Mouse (Mus musculus) thymus, adult 18-20 months (tissue): ENCODE measurements at regions not wholly inside any gene's neighbourhood (a gene's known extent, or its start where the extent isn't known, plus 50 kb on each side); places are given as distances from the start of the nearest gene placed in this dataset.

Source experiments
- DNase-seq, 2 experiments: peaks; one replicate each; pipeline ENCODE4 v3.0.0; 2022; ENCODE audit warnings: mixed read lengths in 2 of 2

GRCm38 (mm10) chr13:97439216-97439979, 198.5 kb downstream of the Enc1 start:
- DNase-seq, result no peak

GRCm38 (mm10) chr13:97438692-97439091, 197.8 kb downstream of the Enc1 start:
- no peak for DNase-seq

DNA sequence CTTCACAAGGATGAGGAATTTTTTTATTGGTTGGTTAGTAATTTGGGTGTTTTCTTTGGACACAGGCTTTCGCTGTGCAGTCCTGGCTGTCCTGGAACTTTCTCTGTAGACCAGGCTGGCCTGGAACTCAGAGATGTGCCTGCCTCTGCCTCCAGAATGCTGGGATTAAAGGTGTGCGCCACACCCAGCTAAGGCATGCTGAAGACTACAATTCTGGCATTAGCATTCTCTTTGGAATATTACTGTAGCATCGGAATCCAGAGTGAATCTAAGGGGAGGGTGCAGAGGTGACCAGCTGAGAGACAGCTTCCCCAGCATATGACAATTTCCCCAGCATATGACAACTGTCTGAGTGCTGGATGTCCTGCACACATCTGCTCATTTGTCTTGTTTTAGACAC, 197.4 kb downstream of the Enc1 start:
- no peak for DNase-seq

- no peak for DNase-seq
Observed at GRCm38 (mm10) chr13:97436719-97437350, 195.9 kb downstream of the Enc1 start.

DNA sequence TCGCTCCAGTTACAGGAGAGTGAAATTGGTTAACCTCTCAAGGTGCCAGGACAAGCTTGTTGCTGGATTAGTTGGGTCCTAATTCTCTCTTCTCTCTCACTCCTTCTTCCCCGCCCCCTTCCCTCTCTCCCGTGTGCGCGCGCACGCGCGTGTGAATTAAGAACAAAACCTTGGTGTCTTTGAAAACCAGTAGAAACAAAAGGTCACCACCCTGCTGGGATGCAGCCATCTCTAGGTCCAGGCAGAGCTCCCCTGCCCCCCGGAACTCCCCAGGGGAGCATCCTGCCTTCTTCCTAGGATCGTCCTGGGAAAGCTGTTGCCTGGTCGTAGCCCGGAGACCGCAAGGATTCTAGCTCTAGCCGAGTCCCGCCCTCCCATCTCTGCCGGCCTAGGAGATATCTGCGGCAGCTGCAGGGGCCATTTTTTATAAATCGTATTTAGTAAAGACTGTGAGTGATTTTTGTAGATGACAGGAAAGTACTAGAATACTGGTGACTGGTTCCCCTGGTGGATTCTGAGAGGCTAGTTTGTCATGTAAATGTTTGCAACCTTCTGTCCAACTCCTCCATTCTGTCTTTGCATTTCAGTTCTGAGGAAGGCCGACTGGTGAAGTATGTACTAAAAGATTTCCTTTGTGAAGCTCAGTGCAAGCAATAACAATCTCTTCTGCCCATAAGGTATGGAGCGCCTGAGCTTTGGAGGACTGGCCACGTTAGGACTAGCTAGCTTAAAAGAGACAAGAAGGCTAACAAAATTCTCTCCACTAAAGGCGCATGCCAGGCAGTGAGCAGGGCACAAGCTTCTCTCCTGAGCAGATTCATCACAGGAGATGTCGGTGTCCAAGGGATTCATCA, 195.2 kb downstream of the Enc1 start:
- peak; percentile 32 to 64 for DNase-seq

GRCm38 (mm10) chr13:97434961-97435864, 194.3 kb downstream of the Enc1 start:
- no peak for DNase-seq

DNA sequence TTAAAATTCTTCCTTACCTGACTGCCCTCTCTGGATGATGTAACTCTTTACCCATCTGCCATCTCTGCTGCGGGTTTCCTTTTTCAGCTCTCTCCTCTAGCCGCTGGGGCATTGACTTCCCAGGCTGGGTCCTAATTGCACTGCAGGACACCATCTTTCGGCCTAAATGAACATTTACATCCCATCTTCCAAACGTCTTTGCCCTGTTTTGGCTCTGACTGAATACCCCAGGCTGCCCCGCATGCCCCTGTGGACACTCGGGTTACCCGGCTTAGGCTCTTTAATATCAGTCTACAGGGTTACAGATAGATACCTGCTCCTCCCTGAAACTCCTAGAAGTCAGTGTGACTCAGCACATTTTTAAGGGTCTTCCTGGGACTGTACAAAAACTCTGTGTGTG, 193.3 kb downstream of the Enc1 start:
- no peak for DNase-seq

GRCm38 (mm10) chr13:97432627-97433026, 191.7 kb downstream of the Enc1 start:
- no peak for DNase-seq

DNA sequence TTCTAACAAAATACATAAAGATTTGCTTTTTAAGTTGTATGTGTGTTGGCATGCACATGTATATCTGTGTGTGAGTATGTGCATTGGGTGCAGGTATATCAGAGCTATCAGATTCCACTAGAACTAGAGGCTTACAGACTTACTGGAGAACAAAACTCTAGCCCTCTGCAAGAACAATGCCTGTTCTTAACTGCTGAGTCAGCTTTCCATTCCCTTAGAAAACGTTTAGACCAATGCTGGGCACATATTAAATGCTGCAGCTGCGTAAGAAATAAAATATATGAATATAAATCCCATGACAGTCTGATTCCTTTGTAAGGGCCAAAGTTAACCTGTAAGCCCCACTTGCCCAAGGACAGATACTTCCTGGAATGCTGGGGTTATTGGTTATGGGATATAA, 190.0 kb downstream of the Enc1 start:
- no peak for DNase-seq

- no peak for DNase-seq
Observed at GRCm38 (mm10) chr13:97428163-97428562, 187.3 kb downstream of the Enc1 start.

DNA sequence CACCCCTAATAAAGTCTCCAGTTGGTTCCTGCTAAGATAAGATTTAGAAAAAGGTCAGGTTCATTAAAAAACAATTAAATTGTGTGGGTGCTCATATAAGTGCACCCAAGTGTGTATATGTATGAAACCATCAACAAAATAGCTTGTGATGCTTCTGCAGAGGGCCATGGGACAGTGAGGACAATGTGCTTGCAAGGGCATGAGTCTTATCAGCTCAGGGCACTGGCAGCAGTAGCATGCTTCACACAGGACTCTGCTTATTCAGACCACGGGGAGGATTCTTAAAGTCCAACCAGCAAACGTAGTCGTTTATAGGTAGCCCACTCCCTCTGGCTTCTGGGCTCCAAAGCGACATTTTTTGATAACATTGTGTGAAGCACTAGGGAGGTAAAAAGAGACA, 186.6 kb downstream of the Enc1 start:
- no peak for DNase-seq

- no peak for DNase-seq
Observed at GRCm38 (mm10) chr13:97425731-97426130, 184.8 kb downstream of the Enc1 start.

DNA sequence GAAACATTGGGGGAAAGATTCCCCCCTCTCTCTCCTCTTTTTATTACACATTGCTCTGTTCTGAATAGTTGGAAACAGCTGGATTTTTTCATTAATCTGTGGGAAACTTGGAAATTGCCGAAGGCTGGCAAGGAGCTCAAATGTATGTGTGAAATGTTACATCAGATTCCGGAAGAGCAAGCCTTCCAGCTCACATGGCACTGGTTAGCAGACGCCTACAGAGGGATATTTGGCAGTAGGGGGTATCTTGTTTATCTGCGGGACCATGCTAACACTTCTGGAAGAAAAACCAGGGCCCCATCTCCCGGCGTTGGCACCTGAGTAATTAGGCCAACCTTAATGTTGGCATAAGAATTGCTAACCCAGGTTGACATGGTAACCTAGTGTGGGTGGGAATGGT, 183.0 kb downstream of the Enc1 start:
- no peak for DNase-seq

DNA sequence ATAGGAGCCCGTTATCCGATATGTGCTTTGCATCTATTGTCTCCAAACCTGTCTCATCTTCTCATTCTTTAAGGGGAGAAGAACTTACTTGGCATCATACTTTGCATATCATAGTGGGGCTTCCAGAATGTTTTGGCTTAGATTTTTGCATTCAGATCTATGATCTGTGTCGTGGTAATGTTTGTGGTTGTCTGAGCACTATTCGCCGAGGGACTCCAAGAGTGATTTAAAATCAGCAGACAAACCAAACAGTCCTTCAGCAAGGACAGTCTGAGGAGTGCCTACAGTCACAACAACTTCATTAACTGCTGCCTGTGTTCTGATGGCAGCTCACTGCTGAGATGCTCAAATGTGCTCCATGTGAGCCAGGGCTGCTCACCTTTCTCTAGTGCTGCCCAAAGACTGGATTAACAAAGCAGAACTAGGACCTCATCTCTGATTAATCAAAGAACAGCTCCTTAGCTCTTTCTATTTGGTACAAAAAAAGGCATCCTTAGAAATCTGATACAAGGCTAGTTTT, 182.5 kb downstream of the Enc1 start:
- no peak for DNase-seq

DNA sequence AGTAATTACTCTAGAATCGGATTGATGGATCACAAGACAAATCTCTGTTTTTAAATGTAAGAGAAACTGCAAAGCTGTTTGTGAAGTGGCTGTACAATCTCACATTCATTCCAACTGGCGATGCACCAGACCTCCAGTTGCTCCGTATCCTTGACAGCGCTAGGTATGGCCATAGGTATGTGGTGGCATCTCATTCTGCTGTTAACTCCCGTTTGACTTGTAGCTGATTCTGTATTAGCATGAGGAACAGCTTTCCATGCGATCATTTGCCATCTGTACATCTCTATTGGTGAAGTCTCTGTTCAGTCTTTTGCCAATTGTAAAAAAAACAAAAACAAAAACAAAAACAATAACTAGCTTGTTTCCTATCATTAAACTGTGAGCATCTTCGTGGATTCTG, 182.0 kb downstream of the Enc1 start:
- DNase-seq, result no peak

- no peak for DNase-seq
Observed at GRCm38 (mm10) chr13:97421831-97422230, 180.9 kb downstream of the Enc1 start.

- DNase-seq, result no peak
Observed at GRCm38 (mm10) chr13:97420773-97421172, 179.9 kb downstream of the Enc1 start.

DNA sequence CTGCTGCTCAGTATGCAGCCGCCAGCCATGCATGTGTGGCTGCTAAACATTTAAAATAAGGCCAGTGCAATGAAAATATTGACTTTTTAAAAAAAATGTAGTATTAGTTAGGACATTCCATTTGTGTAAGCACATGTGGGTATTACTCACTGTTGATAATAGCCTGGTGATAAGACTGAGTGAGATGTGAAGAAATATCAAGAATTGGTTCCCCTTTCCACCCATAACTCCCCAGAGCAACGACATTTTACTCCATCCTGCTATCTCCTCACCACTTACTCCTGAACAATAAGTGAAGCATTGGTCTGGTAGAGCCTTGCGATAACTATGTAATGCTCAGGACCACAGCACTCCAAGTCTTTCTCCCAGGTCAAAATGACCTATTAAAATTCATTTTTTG, 178.2 kb downstream of the Enc1 start:
- no peak for DNase-seq

GRCm38 (mm10) chr13:97418681-97419080, 177.8 kb downstream of the Enc1 start:
- DNase-seq, result no peak

- no peak for DNase-seq
Observed at GRCm38 (mm10) chr13:97418081-97418480, 177.2 kb downstream of the Enc1 start.

DNA sequence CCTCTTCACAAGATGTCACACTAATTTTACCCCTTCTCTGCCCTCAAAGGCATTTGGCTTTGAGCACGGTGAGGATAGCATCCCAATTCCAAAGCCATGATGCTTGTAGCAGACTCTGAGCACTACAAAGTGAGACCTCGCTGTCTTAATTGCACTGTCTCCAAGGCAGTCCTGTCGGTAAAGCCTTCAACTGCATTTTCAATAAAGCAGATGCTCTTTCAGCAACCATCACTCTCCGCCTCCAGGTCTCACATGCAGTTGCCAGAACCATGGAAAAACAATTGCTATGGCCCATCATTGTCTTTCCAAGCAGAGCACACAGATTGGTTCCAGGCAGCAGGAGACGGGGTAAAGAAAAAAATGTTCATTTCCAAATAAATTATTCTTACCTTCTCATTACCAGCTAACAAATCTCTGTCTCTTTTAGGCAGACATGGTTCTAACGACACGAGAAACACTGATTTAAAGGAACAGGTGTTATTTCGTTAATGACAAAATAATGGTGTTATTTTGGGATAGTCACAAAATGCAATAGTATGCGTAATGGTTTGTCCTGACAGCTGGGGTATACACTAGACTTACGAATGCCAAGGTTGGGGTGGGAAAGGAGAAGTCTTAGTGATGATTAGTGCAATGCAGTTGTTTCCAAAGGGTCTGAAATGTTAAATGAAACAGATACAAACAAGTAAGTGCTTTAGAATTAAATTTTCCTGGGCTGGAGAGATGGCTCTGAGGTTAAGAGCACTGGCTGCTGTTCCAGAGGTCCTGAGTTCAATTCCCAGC, 175.2 kb downstream of the Enc1 start:
- DNase-seq, result no peak

DNA sequence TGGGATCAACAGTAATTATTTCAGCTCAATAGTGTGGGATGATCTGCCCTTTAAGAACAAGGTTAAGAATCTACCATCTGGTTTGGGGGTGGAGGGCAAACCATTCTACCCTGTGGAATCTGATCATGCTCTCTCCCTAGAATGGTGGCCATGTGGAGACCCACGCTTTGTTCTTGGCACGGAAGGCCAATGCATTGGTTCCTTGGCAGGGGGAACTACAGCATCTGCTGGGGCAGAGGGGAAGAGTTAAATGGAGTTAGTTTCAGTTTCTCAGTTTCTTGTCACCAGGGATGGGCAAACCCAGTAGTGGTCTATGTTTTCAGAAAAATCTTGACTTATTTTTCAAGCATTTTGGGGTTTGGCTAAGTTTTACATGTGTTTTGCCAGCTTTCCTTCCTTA, 174.5 kb downstream of the Enc1 start:
- no peak for DNase-seq
